8 mouse cellular contexts compared by ENCODE assay signal in genomic region chr12:33302070-33302469, GRCm38 (mm10).
DNase-seq lines count a peak whose midpoint lies in the region; ATAC-seq lines count a peak whose summit lies in the region.

No protein-coding gene starts in this region.

- H3K9ac ChIP-seq in embryonic facial prominence, embryonic 15.5 days: no peak overlapping the region
- peak overlapping the region; percentile 68 for H3K9ac ChIP-seq in heart, embryonic 12.5 days
- H3K9ac ChIP-seq in kidney, embryonic 15.5 days: peak overlapping the region; percentile 26; the same call in 1 of the 2 replicates
- peak overlapping the region; percentile 64 for H3K9ac ChIP-seq in liver, embryonic 16.5 days (ENCODE audit: low read depth, low read length)
- H3K9ac ChIP-seq in neural tube, embryonic 11.5 days (ENCODE audit: low read length): 0 out of 2 replicates have a peak overlapping the region, but pooled peaks have one; percentile 10

- H3K4me1 ChIP-seq in embryonic facial prominence, embryonic 15.5 days: peaks cover 16% of the 10 kb centered on the region
- peaks cover 13% of the 10 kb centered on the region for H3K4me1 ChIP-seq in heart, embryonic 12.5 days (replicated peaks)
- H3K4me1 ChIP-seq in kidney, embryonic 15.5 days: peaks cover 21% of the 10 kb centered on the region
- H3K4me1 ChIP-seq in liver, embryonic 16.5 days (ENCODE audit: control insufficient read depth, low read depth, low read length): peaks cover 27% of the 10 kb centered on the region
- peaks cover 4% of the 10 kb centered on the region; the same call in 1 of the 2 replicates for H3K4me1 ChIP-seq in neural tube, embryonic 11.5 days (ENCODE audit: control insufficient read depth, insufficient read depth, low read length)

- no peaks in the 10 kb centered on the region for H3K27me3 ChIP-seq in embryonic facial prominence, embryonic 15.5 days
- H3K27me3 ChIP-seq in heart, embryonic 12.5 days (replicated peaks): peaks cover 16% of the 10 kb centered on the region; the same call in 1 of the 2 replicates
- H3K27me3 ChIP-seq in kidney, embryonic 15.5 days: no peaks in the 10 kb centered on the region; the same call in 1 of the 2 replicates
- no peaks in the 10 kb centered on the region for H3K27me3 ChIP-seq in liver, embryonic 16.5 days (ENCODE audit: control insufficient read depth, insufficient read depth, low read depth, low read length)
- H3K27me3 ChIP-seq in neural tube, embryonic 11.5 days (ENCODE audit: control insufficient read depth, insufficient read depth, low read length): no peaks in the 10 kb centered on the region

- DNase-seq in 3T3-L1 (ENCODE audit: low read depth, low spot score): peak; percentile 79
- DNase-seq in T-cell, adult 2 months (ENCODE audit: low spot score): peak; percentile 83
- peak; percentile 68 for DNase-seq in neural tube, embryonic 11.5 days (ENCODE audit: low spot score)
- DNase-seq in thymus, postnatal 0 days (ENCODE audit: low spot score): peak; percentile 88

- H3K36me3 ChIP-seq in embryonic facial prominence, embryonic 15.5 days: no peaks in the 10 kb centered on the region
- no peaks in the 10 kb centered on the region for H3K36me3 ChIP-seq in heart, embryonic 12.5 days
- H3K36me3 ChIP-seq in kidney, embryonic 15.5 days: no peaks in the 10 kb centered on the region
- H3K36me3 ChIP-seq in liver, embryonic 16.5 days (ENCODE audit: control insufficient read depth, insufficient read depth): no peaks in the 10 kb centered on the region
- H3K36me3 ChIP-seq in neural tube, embryonic 11.5 days (ENCODE audit: control insufficient read depth, insufficient read depth, low read length): no peaks in the 10 kb centered on the region

- H3K4me2 ChIP-seq in embryonic facial prominence, embryonic 15.5 days (replicated peaks): peak overlapping the region; percentile 84
- peak overlapping the region; percentile 89 for H3K4me2 ChIP-seq in heart, embryonic 12.5 days
- peak overlapping the region; percentile 93 for H3K4me2 ChIP-seq in kidney, embryonic 15.5 days
- peak overlapping the region; percentile 89 for H3K4me2 ChIP-seq in liver, embryonic 16.5 days (ENCODE audit: low read depth, low read length)
- H3K4me2 ChIP-seq in neural tube, embryonic 11.5 days (ENCODE audit: low read depth): peak overlapping the region; percentile 82

- H3K27ac ChIP-seq in embryonic facial prominence, embryonic 15.5 days (replicated peaks): peak overlapping the region; percentile 44
- H3K27ac ChIP-seq in heart, embryonic 12.5 days (ENCODE audit: poor library complexity, severe bottlenecking): 0 out of 2 replicates have a peak overlapping the region, but pooled peaks have one; percentile 41
- H3K27ac ChIP-seq in kidney, embryonic 15.5 days: peak overlapping the region; percentile 66
- H3K27ac ChIP-seq in liver, embryonic 16.5 days (ENCODE audit: low read length): peak overlapping the region; percentile 88
- H3K27ac ChIP-seq in neural tube, embryonic 11.5 days (ENCODE audit: low read depth, low read length): no peak overlapping the region

- H3K4me3 ChIP-seq in embryonic facial prominence, embryonic 15.5 days (replicated peaks): peak overlapping the region; percentile 51
- H3K4me3 ChIP-seq in heart, embryonic 12.5 days: peak overlapping the region; percentile 64
- peak overlapping the region; percentile 53 for H3K4me3 ChIP-seq in kidney, embryonic 15.5 days (replicated peaks)
- H3K4me3 ChIP-seq in liver, embryonic 16.5 days (ENCODE audit: low read depth, low read length): peak overlapping the region; percentile 62
- peak overlapping the region; percentile 35 for H3K4me3 ChIP-seq in neural tube, embryonic 11.5 days (ENCODE audit: low read depth, low read length)

- no peaks in the 10 kb centered on the region for H3K9me3 ChIP-seq in embryonic facial prominence, embryonic 15.5 days (replicated peaks)
- H3K9me3 ChIP-seq in heart, embryonic 12.5 days (replicated peaks): no peaks in the 10 kb centered on the region
- no peaks in the 10 kb centered on the region for H3K9me3 ChIP-seq in kidney, embryonic 15.5 days (replicated peaks)
- H3K9me3 ChIP-seq in liver, embryonic 16.5 days (replicated peaks; ENCODE audit: control insufficient read depth, low read length): no peaks in the 10 kb centered on the region
- H3K9me3 ChIP-seq in neural tube, embryonic 11.5 days (ENCODE audit: control insufficient read depth, low read length): no peaks in the 10 kb centered on the region

- peak; percentile 83 for ATAC-seq in embryonic facial prominence, embryonic 15.5 days (ENCODE audit: insufficient number of reproducible peaks, low FRiP score, low TSS enrichment, low read depth)
- peak; percentile 77 for ATAC-seq in heart, embryonic 12.5 days (ENCODE audit: insufficient number of reproducible peaks, low FRiP score)
- peak; percentile 91 for ATAC-seq in kidney, embryonic 15.5 days (replicated peaks; ENCODE audit: low FRiP score)
- ATAC-seq in liver, embryonic 16.5 days (ENCODE audit: low read depth): peak; percentile 81
- ATAC-seq in neural tube, embryonic 11.5 days (ENCODE audit: insufficient read depth, low FRiP score, low TSS enrichment): peak; percentile 58; the same call in 1 of the 2 replicates

- 0% methylated on average over 14 of the region's 14 CpGs for WGBS in embryonic facial prominence, embryonic 15.5 days
- under 1% methylated on average over 14 of the region's 14 CpGs for WGBS in heart, embryonic 12.5 days
- under 1% methylated on average over 14 of the region's 14 CpGs for WGBS in kidney, embryonic 15.5 days
- WGBS in liver, embryonic 16.5 days (ENCODE audit: insufficient replicate concordance): 0% methylated on average over 14 of the region's 14 CpGs
- WGBS in neural tube, embryonic 11.5 days: under 1% methylated on average over 14 of the region's 14 CpGs
